Mouse (Mus musculus): ENCODE results near the gene Mfsd4b3.
"Not testable (repeated sequence)": the region's sequence is repeated elsewhere in the genome, so short reads cannot be mapped to it uniquely, and the experiment has no call there.

Gene Mfsd4b3

GRCm38 (mm10) chr10:39924556-39924955 is 35.4 kb downstream of the Mfsd4b3 start:
- in situ Hi-C loops (cut with MboI, MseI), result not testable (repeated sequence)

- in situ Hi-C loops (cut with MboI, MseI), result no loop called here
Measured at GRCm38 (mm10) chr10:39912616-39913015, 47.3 kb downstream of the Mfsd4b3 start.

- in situ Hi-C loops (cut with MboI, MseI), result no loop called here
Measured at GRCm38 (mm10) chr10:39908768-39909441, 51.0 kb downstream of the Mfsd4b3 start.

GRCm38 (mm10) chr10:39906799-39907658 is 52.9 kb downstream of the Mfsd4b3 start:
- in situ Hi-C loops (cut with MboI, MseI), result no loop called here

GRCm38 (mm10) chr10:39904191-39904590 is 55.8 kb downstream of the Mfsd4b3 start:
- in situ Hi-C loops (cut with MboI, MseI), result no loop called here

- in situ Hi-C loops (cut with MboI, MseI), result no loop called here
Measured at GRCm38 (mm10) chr10:39898874-39899371, 61.0 kb downstream of the Mfsd4b3 start, which contains the start of gene Mfsd4b4. Gene Mfsd4b4, minus strand, starts transcription at chr10:39899238.
